Mouse (Mus musculus) mesoderm, embryonic 11.5 days (tissue): ENCODE data around the gene Hdac4.
A peak's percentile ranks its signal among the peaks of the same experiment; 100 is the strongest.

Experiments
- DNase-seq: peaks from one replicate; pipeline ENCODE4 v3.0.0-alpha.2; 2012; ENCODE audit warnings: low read depth, low spot score

The Hdac4 gene

DNA sequence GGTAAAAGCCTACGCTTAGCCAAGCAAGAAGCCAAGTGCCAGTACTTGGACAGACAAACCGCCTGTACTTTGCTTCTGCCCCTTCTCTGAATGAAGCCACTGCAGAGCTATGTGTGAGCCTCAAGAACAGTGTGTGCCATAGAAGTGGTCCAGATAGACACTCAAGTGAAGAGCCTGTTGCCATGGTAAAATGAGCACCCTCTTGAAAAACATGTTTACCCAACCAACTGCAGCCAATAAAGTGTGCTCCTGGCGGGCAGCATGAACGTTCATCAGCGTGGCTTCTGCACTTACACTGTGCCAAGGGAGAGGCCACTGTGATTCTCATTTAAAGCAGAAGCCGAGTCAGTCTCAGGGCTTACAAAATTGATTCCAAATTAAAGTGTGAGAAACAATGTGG is 165.0 kb downstream of the Hdac4 start:
- no peak for DNase-seq

DNA sequence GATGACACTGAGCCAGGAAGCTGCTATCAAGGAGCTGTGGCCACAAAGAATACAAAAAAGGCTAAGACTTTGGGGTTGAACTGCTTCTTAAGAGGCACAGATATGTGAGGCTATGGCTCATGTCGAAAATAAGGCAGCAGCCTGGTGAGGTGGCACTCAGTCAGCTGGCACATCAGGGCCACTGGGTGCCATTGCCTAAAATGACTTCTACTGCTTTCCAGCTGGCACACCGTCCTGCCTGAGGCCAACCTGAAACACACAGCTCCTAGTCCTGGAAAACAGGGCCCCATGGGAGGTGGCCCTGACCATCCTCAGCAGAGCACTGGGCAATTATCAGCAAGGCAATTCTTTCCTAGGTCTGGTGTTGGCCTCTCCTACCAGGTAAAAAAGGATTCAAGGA is 167.3 kb downstream of the Hdac4 start:
- DNase-seq = no peak

DNA sequence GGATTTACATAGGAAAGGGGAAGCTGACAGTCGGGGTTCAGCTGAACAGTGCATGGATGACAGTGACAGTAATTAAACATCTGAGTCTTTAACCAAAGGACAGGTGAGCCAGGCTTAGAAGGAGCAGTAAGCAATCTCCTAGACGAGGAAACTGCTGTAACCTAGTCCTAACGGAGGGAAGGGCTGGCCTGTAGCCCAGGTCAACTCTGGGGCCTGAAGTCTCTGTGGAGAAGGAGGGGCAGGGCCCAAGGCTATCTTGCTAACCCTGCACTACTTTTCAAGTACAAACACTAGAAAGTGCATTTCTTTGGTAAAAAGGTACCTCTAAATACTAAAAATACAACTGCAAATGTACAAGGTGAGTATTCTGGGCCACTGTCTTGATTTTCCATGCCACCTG is 169.1 kb downstream of the Hdac4 start:
- DNase-seq = no peak

DNA sequence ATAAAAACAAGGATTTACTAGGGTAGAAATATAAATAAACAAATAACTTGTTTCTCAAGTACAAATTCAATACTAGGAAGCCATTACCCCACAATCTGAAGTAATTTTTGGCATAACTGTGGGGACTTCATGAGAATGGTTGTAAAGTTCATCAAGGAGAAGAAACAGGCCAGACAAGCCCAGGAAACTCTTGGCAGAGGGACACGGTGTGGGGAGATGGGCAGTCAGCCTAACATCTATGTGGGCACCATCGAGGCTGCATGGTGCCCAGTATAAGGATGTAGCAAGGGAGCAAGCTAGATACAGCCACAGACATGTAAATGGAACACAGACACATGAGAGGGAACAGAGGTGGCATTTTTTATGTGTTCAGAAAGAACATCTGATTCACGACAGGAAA is 171.6 kb downstream of the Hdac4 start:
- DNase-seq = no peak

DNA sequence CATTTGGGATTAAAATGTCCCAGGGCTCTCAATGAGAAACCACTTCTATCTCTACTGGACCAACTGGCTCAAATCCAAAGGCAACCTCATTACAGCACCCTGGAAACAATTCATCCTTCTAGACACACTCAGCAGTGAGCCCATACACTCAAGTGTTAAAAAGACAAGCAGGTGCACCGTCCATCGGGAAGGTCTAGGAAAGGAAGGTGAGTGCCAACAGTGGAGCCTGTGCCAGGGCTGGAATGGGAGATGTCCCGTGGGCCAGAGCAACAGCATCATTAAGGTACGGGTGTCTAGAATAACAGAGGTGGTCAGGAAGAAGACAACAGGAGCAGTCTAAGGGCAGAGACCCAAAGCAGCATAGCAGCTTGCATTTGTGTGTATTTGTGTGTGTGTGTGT is 173.5 kb downstream of the Hdac4 start:
- DNase-seq = no peak

DNA sequence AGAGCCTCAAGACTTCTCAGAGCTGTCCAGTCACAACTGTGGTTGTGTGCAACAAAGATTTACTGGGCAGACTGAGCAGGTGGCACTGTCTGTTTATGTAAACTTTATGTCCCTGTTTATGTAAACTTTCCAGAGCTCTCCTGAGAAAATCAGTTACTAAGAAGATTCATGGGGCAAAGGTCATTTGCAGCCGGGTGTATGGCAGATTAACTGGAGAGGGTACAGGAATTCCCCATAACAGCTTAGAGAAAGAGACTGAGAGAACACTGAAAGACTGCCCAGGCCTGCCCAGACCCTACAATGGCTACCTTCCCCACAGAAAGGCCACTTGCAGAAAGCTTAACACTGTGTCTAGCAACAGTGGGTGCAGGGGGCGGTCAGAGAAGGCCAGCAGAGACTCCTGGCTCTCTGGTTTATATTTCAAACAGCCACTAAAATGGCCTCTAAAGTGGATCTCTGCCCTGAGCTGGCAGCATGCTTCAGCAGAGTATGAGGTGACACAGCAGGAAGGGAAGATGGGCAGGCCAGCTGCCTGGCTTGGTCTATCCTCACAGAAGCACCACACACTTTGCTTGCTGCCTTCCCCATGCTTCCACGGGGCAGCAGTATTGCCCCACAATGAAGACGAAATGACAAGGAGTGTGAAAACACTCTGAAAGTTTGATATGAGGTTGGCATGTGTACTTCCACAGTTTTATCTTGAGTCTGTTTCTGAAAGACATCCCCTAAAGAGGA is 179.4 kb downstream of the Hdac4 start:
- DNase-seq = no peak

DNA sequence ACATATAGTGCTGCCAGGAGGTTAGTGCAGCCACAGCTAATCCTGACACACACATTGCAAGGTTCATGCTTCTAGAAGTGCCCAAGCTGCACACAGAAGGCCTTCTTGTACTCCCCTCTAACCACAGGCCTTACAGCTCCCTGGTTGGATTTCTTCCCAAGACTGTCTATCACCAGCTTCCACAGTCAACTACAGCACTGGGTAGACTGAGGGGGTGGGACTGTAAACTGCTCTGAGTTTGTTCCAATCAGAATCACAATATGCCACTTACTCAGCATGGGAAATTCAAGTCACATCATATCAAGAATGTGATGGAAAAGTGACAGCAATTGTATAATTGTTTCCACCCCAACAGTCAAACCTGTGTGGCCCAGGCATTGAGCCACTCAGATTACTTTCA is 180.2 kb downstream of the Hdac4 start:
- DNase-seq = no peak

DNA sequence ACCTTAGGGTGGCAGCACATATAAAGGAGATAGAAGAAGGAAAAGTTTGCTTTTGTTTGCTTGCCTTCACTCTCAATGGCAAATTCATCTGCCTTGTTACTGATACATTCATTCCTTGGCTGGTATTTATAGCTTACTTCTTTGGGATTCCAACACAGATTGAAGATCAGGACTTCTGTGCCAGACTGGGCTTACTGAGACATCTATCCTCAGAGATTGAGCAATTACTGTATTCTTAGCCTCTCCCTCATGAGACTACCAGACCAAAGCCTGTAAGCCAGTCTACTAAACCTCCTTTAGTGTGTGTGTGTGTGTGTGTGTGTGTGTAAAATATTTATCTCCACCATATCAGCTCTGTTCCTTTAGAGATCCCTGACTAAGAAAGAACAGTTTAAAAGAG is 181.0 kb downstream of the Hdac4 start:
- DNase-seq = no peak

DNA sequence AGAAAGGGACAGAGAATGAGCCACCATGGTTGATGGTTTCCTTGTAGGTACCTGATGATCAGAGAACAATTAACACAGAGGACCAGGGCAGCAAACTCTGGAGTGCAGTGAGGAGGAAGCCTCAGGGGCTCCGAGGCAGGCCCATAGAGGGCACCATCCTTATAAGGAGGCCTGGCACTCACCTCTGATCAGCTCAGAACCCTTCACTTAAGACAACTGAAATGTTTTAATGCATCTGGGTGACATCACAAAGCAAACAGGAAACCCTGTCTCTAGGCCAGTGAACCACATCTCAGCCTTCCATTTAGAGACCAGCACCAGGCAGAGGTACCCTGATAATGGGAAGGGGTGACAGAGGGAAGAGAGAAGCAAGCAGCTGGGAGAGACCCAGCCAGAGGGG is 188.8 kb downstream of the Hdac4 start:
- no peak for DNase-seq

DNA sequence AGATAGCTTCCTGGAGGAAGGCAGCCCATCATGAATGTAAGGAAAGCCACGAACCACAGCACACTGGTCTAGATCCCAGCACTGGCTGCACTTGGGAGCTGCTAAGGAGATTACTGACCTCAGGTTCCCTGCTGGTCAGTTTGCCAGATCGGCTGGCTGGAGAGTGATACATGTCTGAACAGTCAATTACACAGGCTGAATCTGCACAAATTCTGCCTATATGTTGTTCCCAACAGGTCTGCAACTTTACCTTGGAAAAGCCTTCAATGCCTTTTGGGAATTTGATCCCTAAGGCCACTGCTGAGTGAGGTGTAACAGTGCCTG is 189.9 kb downstream of the Hdac4 start:
- DNase-seq = no peak

DNA sequence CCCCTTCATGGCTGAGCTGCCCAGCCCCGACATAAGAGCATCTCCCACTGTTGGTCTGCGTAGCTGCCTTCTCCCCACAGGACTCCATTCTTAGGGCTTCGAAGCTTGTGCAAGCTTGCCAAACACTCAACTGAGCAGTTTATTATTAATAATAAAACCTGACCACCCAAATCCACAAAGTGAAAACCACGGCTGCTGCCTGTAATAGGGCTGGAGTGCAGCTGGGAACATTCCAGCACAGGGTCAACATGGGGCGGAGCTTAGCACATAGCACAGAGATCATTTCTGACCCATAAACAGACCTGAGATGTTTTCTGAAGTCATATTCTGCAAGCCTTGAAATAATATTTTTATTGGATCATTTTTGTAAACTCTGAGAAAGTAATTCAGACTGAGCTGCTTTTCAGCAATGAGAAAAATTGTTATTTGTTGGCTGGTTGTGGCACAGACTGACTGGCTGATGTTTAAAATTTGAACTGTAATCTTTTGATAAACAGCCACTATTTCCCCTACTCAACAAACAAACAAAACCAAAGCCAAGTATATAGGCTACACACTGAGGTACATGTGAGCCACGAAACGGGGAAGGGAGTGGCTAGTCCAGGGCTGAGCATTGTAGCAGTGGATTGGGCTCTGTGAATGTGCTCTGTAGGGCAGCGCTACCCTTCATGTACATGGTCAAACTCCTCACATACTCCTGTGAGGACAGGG is 190.4 kb downstream of the Hdac4 start:
- DNase-seq = peak; percentile 3

DNA sequence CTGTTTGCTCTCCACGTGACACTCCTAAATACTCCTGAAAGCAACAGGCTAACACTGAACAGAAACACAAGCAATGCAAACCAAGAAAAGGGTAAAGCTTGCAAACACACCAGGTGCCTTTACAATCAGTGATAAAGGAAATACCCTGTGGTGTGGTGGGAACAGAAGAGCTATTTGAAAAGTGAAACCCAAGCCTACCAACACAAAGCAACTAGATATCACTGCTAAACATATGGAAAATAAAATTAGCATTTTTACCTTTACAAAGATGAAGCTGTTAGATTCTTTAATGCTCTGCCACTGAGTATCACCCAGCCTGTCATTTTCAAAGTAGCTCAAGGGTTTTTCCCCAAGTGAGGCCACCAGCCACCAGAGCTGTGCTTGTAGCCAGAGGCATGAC is 191.4 kb downstream of the Hdac4 start:
- no peak for DNase-seq

DNA sequence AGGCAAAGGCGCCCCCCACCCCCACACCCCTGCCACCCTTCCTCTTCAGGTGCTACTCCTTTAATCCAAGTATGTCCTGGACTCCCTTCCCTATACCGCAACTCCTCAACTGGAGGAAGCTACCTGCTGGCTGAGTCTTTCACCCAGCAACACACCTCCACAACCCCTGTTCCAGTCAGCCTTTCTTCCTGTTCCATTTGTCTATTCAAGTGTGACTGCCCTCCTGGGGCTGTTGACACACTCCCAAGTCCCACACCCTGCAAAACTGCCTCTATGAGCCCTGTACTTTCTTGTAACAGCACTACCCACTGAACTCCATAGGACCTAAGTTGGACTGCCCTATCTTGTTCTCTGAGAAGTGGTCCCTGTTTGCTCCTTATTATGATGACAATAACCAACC is 195.3 kb downstream of the Hdac4 start:
- DNase-seq = no peak

DNA sequence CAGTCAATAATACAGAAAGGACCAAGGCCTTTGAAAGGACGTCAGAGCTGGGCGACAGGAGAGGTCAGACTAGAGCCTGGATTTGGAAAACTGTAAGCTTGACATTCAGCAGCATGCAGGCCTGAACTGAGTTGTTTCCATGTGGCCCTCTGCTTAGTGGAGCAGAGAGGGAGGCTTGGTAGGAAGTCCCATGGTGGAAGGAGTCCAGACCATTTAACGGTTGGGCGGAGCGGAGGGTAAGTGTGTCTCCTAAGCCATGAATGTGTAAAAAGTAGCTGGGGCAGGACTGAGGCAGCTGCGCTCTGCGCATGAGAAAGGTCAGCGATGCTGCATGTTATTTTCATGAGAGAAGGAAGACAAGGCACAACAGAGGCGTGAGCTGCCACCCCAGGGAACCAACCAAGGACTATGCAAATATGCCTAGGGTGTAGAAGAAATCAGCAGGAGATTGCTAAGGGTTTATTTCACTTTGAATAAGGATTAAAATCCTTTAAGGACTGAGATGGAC is 201.8 kb downstream of the Hdac4 start:
- DNase-seq = no peak

DNA sequence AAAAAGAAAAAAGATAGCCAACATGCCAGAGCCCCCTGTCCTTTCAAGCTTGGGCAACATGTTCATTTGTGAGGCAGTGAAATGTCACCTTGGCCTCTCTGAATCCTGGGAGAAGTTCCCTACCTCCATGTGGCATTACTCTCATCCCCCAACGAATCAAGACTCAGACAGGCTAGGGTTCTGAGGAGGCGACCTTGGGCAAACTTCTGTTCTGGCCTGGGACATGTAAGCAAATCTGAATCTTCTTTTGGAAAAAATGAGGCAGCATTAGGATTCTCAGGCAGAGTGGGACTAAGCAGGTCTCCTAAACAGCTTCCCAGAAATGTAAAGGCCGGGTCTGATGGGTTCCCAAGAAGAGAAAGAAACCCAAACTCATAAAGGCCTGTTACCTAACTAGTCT is 202.8 kb downstream of the Hdac4 start:
- no peak for DNase-seq

DNA sequence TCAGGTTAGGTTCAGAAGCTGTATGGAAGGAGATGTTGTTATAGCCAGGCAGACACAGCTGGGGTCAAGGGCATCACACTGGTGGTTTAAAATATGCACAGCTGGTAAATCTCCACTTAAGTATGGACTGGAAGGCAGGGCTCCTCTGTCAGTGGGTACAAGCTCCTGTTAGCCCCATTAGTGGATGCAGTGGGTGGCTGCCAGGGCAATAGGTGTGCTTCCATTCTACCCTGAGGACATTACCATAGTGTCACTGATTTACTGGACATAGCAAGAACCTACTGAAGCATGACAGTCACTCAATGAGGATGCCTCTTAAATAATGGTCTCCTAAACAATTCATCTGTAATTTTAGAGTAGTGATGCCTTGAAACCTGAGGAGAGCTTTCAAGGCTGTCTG is 203.9 kb downstream of the Hdac4 start:
- DNase-seq = no peak

DNA sequence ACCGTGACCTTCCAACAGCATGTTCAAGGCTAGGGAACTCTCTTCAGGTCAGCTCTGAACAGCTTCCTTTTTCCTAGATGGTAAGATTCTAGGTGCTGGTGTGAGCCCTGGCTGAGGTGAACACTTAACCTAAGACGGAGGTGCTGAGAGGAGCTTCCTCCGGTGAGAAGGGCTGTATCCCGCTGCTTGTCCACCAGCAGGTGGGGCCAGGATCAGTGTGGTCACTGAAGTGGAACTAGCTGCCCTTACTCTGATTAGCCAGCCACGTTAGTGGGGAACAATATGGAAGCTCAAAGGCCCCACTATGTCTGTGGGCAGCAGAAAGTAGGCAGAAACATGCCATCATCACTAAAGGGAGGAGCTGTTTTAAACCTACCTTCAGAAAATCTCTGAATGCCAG is 204.6 kb downstream of the Hdac4 start:
- no peak for DNase-seq

DNA sequence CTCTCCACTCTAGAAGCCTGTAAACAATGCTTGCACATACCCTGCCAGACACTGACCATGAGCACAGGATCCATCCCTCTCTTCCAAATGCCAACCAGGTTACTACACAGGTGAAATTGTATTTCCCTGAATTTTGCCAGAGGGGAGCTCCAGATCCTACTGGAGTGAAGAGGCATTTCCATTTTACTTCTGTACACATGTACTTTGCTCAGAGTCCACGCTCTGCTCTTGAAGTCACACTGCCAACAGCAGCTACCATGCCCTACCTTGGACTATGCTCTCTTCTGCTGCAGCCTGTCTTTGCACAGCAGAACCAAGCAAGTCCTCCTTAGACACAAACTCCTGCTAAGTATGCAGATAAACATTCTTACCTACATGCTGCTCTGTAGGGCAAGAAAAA is 206.6 kb downstream of the Hdac4 start:
- DNase-seq = no peak

DNA sequence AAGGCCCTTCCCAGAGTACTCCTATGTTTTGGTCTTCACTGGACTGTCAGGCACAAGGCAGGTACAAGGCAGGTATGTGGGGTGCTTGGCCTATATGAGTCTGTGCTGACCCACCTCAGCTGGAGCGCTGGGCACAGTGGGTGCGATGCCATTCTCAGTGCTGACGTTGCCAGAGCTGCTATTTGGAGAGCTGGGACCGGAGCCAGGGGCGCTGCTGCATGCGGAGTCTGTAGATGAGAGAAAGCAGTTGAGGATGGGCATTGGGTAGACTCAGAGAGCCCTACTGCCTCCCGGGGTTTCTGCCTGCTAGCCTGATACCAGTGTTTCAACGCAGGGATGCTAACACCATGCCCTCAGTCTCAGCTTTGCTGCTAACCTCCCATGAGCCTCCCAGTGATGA is 208.1 kb downstream of the Hdac4 start:
- no peak for DNase-seq

DNA sequence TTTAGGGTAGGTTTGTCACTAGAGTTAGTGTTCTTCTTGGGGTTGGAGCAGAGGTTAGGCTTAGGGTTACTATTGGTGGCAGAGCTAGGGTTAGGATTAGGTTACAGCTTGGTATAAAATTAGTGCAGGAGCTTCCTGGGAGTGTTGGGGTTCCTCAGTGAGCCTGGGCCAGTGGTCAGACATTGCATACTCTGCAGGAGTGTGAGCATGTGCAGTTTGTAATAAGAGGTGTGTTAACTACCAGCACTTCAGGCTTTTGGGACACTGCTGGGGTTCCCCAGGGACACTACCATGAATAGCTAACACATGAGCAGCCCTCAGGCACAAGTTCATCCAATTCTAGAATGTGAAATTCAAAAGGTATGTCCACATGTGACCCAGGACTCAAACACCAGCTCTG is 209.7 kb downstream of the Hdac4 start:
- no peak for DNase-seq

DNA sequence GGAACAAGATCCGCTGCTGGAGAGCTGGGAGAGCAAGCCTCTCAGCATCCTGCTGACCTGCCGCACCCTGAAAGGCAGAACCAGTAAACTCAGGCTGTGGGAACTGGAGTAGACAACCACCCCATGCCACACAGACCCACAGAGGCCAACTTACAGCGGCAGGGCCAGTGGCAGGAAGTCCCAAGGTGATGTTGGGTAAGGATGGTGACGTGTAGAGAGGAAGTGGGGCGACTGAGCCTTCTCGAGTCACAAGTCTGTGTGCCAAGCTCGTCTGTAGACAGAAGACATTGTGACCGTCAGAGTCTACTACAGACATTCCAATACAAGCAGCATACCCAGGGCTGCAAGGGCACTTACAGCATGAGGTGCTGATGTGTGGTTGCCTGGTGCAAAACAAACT is 211.0 kb downstream of the Hdac4 start:
- no peak for DNase-seq

DNA sequence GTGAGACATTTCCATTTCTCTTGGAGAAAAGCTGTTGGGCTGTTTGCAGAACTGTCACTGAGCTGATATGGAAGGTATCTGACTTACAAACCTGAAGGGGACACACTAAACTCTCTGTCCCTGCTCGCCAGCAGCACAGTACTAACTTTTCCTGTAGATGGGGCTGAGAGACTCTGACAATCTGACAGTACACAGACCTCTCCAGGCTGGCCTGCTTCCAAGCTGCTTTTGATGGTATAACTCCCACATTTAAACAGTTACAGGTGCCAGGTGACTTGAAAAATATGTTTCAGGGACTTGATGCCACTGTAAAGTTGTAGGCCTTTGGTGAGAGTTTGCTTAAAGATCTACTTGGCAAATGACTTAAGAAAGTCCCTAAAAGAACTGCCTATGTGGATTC is 214.1 kb downstream of the Hdac4 start:
- DNase-seq = no peak

DNA sequence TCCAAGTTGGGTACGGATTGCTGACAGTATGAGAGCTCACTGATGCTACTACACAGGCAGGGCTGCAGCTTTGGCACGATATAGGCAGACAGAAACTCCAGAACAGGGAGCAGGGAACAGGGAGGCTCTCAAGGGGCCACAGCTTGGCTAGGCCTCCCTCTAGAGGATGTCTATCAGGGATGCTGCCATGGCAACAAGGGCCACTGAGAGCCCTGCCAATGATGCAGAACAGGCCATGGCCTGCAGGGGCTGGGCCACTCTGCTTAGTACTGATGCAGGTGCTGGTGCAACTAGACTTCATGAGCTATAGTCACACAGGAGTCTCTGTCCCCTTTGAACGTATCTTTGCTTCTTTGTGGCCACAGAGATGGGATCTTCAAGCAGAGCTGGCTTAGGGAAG is 217.1 kb downstream of the Hdac4 start:
- no peak for DNase-seq
